Mouse (Mus musculus): Measurements from ENCODE around the gene Cd38. TPM values are rescaled to one million over a fixed set of nuclear protein-coding genes. Genes with fewer than 3 reads are reported as not detected.

The Cd38 gene
- 30.2 and 33.8 TPM in 2 replicates for polyA plus RNA-seq (2015; fragmentation: Nextera tagmentation; extraction: Ambion mirVana)

DNA sequence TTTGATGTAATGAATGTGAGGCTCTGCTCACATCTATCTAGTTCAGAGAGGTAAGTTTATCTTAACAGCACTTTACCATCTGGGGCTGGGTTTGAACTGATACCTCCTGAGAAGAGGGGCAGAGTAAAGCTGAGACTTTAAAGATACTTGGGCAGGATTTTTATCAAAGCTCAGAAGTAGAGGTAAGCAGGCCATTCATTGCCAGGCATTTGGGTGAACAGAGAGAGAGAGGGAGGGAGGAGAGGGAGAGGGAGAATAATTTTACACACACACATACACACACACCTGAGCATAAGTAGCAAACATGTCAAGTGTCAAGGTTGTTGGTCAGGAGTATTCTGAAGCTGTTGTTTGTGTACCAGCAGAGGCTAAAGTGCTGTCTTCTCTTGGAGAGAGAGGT lies at the start of gene Cd38:
TSS of gene Cd38 (plus strand) at position 301 of the 400 bp plus-strand sequence.
- Histone ChIP-seq H3K4me1 (peaks cover 17% of the 10 kb centered on the region), H3K4me3 (replicated peaks) (peak within 1 kb of the TSS; percentile 48), H3K9me3 (replicated peaks) (no peaks in the 10 kb centered on the region), H3K27me3 (no peaks in the 10 kb centered on the region), H3K36me3 (no peaks in the 10 kb centered on the region), H3K9ac (peak within 1 kb of the TSS; percentile 49), H3K4me2 (peak within 1 kb of the TSS; percentile 73), H3K27ac (peak within 1 kb of the TSS; percentile 77)
- no peak for ATAC-seq (replicated peaks; ENCODE audit: low FRiP score)

GRCm38 (mm10) chr5:43818695-43819094 lies 49.7 kb upstream of the Cd38 start, which contains the start of gene Bst1:
TSS of gene Bst1 (plus strand) at chr5:43818885.
- Histone ChIP-seq H3K9ac (no peak within 1 kb of the TSS), H3K27me3 (no peaks in the 10 kb centered on the region), H3K36me3 (no peaks in the 10 kb centered on the region), H3K9me3 (replicated peaks) (no peaks in the 10 kb centered on the region), H3K4me1 (peaks cover 7% of the 10 kb centered on the region), H3K4me2 (0 out of 2 replicates have a peak within 1 kb of the TSS, but pooled peaks have one; percentile 25), H3K4me3 (replicated peaks) (no peak within 1 kb of the TSS), H3K27ac (no peak within 1 kb of the TSS)
- 43% methylated on average over 12 of the region's 12 CpGs for WGBS
- ATAC-seq (replicated peaks; ENCODE audit: low FRiP score): peak; percentile 54; the same call in 1 of the 2 replicates

GRCm38 (mm10) chr5:43820785-43821184 lies 47.6 kb upstream of the Cd38 start:
- Histone ChIP-seq H3K9ac (no peak overlapping the region), H3K9me3 (replicated peaks) (no peaks in the 10 kb centered on the region), H3K36me3 (no peaks in the 10 kb centered on the region), H3K27ac (no peak overlapping the region), H3K4me2 (no peak overlapping the region), H3K4me1 (peaks cover 7% of the 10 kb centered on the region), H3K27me3 (no peaks in the 10 kb centered on the region), H3K4me3 (replicated peaks) (no peak overlapping the region)
- 89% methylated on average over 11 of the region's 11 CpGs for WGBS
- no peak for ATAC-seq (replicated peaks; ENCODE audit: low FRiP score)

DNA sequence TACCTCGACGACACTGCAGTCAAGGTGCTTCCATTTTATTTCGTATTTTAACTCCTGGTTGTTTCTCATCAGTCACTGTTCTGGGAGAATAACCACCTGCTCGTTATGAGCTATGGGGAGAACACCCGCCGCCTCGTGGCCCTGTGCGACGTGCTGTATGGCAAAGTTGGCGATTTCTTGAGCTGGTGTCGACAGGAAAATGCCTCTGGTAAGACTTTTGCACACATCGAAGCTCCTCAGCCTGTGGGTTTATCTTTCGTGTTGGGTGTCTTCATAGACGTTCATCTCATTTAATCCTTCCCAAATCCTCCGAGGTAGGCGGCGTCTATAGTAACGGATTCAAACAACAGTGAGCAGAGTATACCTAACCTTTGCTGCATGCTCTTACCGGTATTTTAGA lies 46.8 kb upstream of the Cd38 start, which contains the start of gene Fbxl5:
TSS of gene Fbxl5 (minus strand) at position 101 of the 400 bp plus-strand sequence.
- Histone ChIP-seq H3K27ac (no peak within 1 kb of the TSS), H3K4me1 (peaks cover 7% of the 10 kb centered on the region), H3K4me3 (replicated peaks) (no peak within 1 kb of the TSS), H3K4me2 (no peak within 1 kb of the TSS), H3K9me3 (replicated peaks) (no peaks in the 10 kb centered on the region), H3K36me3 (no peaks in the 10 kb centered on the region), H3K27me3 (no peaks in the 10 kb centered on the region), H3K9ac (no peak within 1 kb of the TSS)
- ATAC-seq (replicated peaks; ENCODE audit: low FRiP score): no peak
- WGBS: 84% methylated on average over 19 of the region's 19 CpGs

DNA sequence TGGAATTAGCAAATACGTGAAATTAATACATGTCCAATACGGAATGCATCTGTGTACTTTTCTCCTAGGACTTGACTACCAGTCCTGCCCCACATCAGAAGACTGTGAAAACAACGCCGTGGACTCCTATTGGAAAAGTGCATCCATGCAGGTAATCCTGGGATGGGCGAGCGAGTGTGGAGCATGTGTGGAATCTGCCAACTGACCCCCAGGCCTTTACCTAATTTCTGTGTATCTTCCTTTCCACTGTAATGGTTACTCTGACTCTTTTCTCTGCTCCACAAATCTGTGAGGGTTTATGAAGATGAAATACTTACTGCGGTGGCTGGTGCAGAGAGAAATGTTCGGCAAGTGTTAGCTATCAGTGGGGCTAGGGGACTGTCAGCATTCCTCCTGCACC lies 46.2 kb upstream of the Cd38 start:
- WGBS: 83% methylated on average over 8 of the region's 8 CpGs
- no peaks in the 10 kb centered on the region for H3K9me3 ChIP-seq (replicated peaks)

DNA sequence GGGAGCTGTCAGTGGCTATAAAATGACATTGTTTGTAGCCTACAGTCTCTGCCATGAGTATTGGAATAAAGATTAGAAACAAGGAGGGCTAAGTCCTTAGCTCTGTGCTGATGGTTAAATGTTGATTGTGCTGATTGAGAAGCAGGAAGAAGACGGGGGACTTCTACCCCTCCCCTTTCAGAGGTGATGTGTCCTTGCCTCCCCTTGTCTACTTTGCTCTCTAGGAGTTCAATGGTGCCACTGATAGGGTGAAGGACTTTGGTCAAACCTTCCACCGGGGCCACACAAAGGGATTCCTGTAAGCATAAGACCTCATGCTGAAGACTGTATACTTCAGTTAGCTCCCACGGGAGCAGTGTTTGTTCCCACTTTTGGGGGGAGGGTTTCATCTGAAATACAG lies 45.5 kb upstream of the Cd38 start:
- WGBS: 82% methylated on average over 3 of the region's 3 CpGs
- Histone ChIP-seq H3K27ac (no peak overlapping the region), H3K27me3 (no peaks in the 10 kb centered on the region), H3K4me1 (peaks cover 7% of the 10 kb centered on the region), H3K4me3 (replicated peaks) (no peak overlapping the region), H3K9ac (no peak overlapping the region), H3K9me3 (replicated peaks) (no peaks in the 10 kb centered on the region), H3K36me3 (no peaks in the 10 kb centered on the region), H3K4me2 (no peak overlapping the region)
- no peak for ATAC-seq (replicated peaks; ENCODE audit: low FRiP score)

More for the DNA sequence above, 46.2 kb upstream of the Cd38 start:
- ATAC-seq (replicated peaks; ENCODE audit: low FRiP score): no peak
- peaks cover 7% of the 10 kb centered on the region for H3K4me1 ChIP-seq
- H3K27ac ChIP-seq: no peak overlapping the region
- H3K4me2 ChIP-seq: no peak overlapping the region
- no peaks in the 10 kb centered on the region for H3K27me3 ChIP-seq
- no peaks in the 10 kb centered on the region for H3K36me3 ChIP-seq
- H3K9ac ChIP-seq: no peak overlapping the region
- H3K4me3 ChIP-seq (replicated peaks): no peak overlapping the region

DNA sequence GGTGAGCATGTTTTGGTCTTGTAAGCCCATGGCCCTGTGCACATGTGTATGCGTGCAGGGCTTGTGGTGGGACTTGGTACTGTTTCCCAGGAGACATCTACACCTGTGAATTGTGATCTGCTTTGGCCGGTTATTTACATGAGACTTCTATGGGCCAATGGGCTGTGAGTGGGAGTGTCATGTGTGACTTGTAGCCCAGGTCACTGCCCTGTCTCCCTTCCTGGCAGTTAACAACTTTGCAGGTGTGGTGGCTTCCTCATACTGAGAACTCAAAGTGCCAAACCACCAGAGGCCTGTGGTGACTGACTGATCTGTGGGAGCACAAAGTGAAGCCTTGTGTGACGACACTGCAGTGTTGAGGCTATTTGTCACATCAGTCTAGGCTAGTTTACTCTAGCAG lies 43.8 kb upstream of the Cd38 start:
- Histone ChIP-seq H3K27me3 (no peaks in the 10 kb centered on the region), H3K9me3 (replicated peaks) (no peaks in the 10 kb centered on the region), H3K36me3 (no peaks in the 10 kb centered on the region), H3K4me1 (no peaks in the 10 kb centered on the region), H3K4me3 (replicated peaks) (no peak overlapping the region), H3K9ac (no peak overlapping the region), H3K4me2 (no peak overlapping the region), H3K27ac (no peak overlapping the region)
- 64% methylated on average over 3 of the region's 3 CpGs for WGBS
- ATAC-seq (replicated peaks; ENCODE audit: low FRiP score): 0 out of 2 replicates have a peak, but pooled peaks have one; percentile 29

GRCm38 (mm10) chr5:43826883-43827282 lies 41.5 kb upstream of the Cd38 start:
- no peak for ATAC-seq (replicated peaks; ENCODE audit: low FRiP score)
- WGBS: 90% methylated on average over 2 of the region's 2 CpGs
- no peak overlapping the region for H3K9ac ChIP-seq

DNA sequence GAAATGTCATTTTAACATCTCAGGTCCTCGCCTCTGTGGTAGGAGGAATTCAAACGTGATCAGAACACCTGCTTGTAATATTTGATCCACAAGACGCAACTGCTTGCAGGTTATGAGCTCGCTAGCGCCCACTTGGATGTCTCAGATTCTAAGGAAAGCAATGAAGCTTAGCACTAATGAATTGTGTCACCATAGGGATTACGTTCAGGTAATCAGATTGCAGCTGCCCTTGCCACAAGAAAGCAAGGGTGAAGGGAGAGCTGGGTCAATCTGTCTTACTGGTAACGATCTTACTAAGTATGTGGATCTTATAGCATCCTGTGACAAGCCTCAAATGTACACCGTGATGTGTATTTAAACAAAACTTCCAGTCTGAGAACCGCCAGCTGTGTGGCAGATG lies 41.0 kb upstream of the Cd38 start:
- Histone ChIP-seq H3K4me2 (no peak overlapping the region), H3K4me3 (replicated peaks) (no peak overlapping the region), H3K4me1 (no peaks in the 10 kb centered on the region), H3K36me3 (no peaks in the 10 kb centered on the region), H3K9me3 (replicated peaks) (no peaks in the 10 kb centered on the region), H3K27me3 (no peaks in the 10 kb centered on the region), H3K9ac (no peak overlapping the region), H3K27ac (no peak overlapping the region)
- 53% methylated on average over 9 of the region's 9 CpGs for WGBS
- ATAC-seq (replicated peaks; ENCODE audit: low FRiP score): no peak

More at GRCm38 (mm10) chr5:43826883-43827282, 41.5 kb upstream of the Cd38 start:
- H3K4me2 ChIP-seq: no peak overlapping the region
- no peak overlapping the region for H3K27ac ChIP-seq
- no peaks in the 10 kb centered on the region for H3K9me3 ChIP-seq (replicated peaks)
- H3K36me3 ChIP-seq: no peaks in the 10 kb centered on the region
- H3K4me3 ChIP-seq (replicated peaks): no peak overlapping the region
- H3K4me1 ChIP-seq: no peaks in the 10 kb centered on the region
- no peaks in the 10 kb centered on the region for H3K27me3 ChIP-seq

GRCm38 (mm10) chr5:43836590-43836989 lies 31.8 kb upstream of the Cd38 start:
- Histone ChIP-seq H3K4me3 (replicated peaks) (no peak overlapping the region), H3K36me3 (no peaks in the 10 kb centered on the region), H3K27ac (no peak overlapping the region), H3K9me3 (replicated peaks) (no peaks in the 10 kb centered on the region), H3K9ac (no peak overlapping the region), H3K27me3 (no peaks in the 10 kb centered on the region), H3K4me1 (no peaks in the 10 kb centered on the region), H3K4me2 (no peak overlapping the region)
- no peak for ATAC-seq (replicated peaks; ENCODE audit: low FRiP score)
- WGBS: 91% methylated on average over 7 of the region's 7 CpGs

DNA sequence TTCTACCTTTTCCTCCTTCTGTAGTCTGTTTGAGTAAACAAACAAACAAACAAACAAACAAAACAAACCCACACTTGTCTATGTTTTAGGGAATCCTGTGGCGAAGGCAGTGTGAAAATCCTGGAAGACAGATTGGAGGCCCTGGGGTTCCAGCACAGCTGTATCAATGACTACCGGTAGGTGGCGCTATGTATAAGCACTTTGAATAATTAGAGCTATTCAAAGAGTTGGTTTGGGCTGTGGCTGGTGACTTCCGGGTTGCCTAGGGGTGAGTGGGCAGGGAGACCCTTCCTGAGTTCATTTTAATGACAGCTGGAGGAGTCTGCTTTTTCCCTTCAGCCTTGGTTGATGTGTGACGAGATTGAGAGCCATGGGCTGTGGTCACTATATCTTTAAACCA lies 31.0 kb upstream of the Cd38 start:
- no peak for ATAC-seq (replicated peaks; ENCODE audit: low FRiP score)
- Histone ChIP-seq H3K27me3 (no peaks in the 10 kb centered on the region), H3K4me2 (no peak overlapping the region), H3K27ac (no peak overlapping the region), H3K9ac (no peak overlapping the region), H3K4me3 (replicated peaks) (no peak overlapping the region), H3K9me3 (replicated peaks) (no peaks in the 10 kb centered on the region), H3K4me1 (no peaks in the 10 kb centered on the region), H3K36me3 (no peaks in the 10 kb centered on the region)
- WGBS: 47% methylated on average over 5 of the region's 5 CpGs

- H3K4me3 ChIP-seq (replicated peaks): no peak overlapping the region
- H3K9ac ChIP-seq: no peak overlapping the region
- no peaks in the 10 kb centered on the region for H3K9me3 ChIP-seq (replicated peaks)
- peaks cover 11% of the 10 kb centered on the region; the same call in 1 of the 2 replicates for H3K4me1 ChIP-seq
- no peaks in the 10 kb centered on the region for H3K36me3 ChIP-seq
- H3K4me2 ChIP-seq: peak overlapping the region; percentile 28; the same call in 1 of the 2 replicates
- no peaks in the 10 kb centered on the region for H3K27me3 ChIP-seq
- H3K27ac ChIP-seq: no peak overlapping the region
- 0 out of 2 replicates have a peak, but pooled peaks have one; percentile 29 for ATAC-seq (replicated peaks; ENCODE audit: low FRiP score)
- WGBS: 38% methylated on average over 11 of the region's 11 CpGs
Measured at GRCm38 (mm10) chr5:43841144-43842010, 27.0 kb upstream of the Cd38 start.

Data from kidney, embryonic 15.5 days (tissue).